Mouse (Mus musculus) C2C12 (cell line): ENCODE results near the gene Mbnl1. TPM values are rescaled to one million over a fixed set of nuclear protein-coding genes. Genes with fewer than 3 reads are reported as not detected.
A peak's percentile ranks its signal among the peaks of the same experiment; 100 is the strongest.
"Not testable (repeated sequence)": the region's sequence is repeated elsewhere in the genome, so short reads cannot be mapped to it uniquely, and the experiment has no call there.

ENCODE experiments used
- H3K27me3 ChIP-seq: one replicate; pipeline ENCODE4 v1.6.1; 2011; ENCODE audit not compliant: control insufficient read depth, insufficient read depth, insufficient read length
- H3K36me3 ChIP-seq: one replicate; pipeline ENCODE4 v1.6.1; 2011; ENCODE audit not compliant: control insufficient read depth, insufficient read depth
- H3K4me3 ChIP-seq: one replicate; pipeline ENCODE4 v1.5.1; 2011; ENCODE audit warnings: mild to moderate bottlenecking, control low read depth; ENCODE audit not compliant: poor library complexity, insufficient read depth, severe bottlenecking
- H3K79me2 ChIP-seq: one replicate; pipeline ENCODE4 v1.6.1; 2011; ENCODE audit not compliant: control insufficient read depth, insufficient read depth
- H3K79me3 ChIP-seq: one replicate; pipeline ENCODE4 v1.6.1; 2011; ENCODE audit warnings: low read depth, control low read depth
- H3ac ChIP-seq: one replicate; pipeline ENCODE3; 2011; ENCODE audit warnings: low read depth; ENCODE audit not compliant: control insufficient read depth, insufficient read length
- CEBPB ChIP-seq: IDR thresholded peaks from one replicate; pipeline ENCODE4 v1.6.1; 2011; ENCODE audit warnings: low read depth, mild to moderate bottlenecking, control low read depth, moderate library complexity
- CTCF ChIP-seq: IDR thresholded peaks from one replicate; pipeline ENCODE4 v1.5.1; 2011; ENCODE audit not compliant: control insufficient read depth, insufficient read depth, insufficient read length
- FOSL1 ChIP-seq: IDR thresholded peaks from one replicate; pipeline ENCODE4 v1.8.0; 2011; ENCODE audit warnings: mild to moderate bottlenecking, low read length; ENCODE audit not compliant: poor library complexity, insufficient read depth, severe bottlenecking
- MAX ChIP-seq: IDR thresholded peaks from one replicate; pipeline ENCODE4 v1.6.1; 2011; ENCODE audit warnings: mild to moderate bottlenecking, control low read depth
- MYOD1 ChIP-seq: IDR thresholded peaks from one replicate; pipeline ENCODE4 v1.6.1; 2011; ENCODE audit warnings: low read depth; ENCODE audit not compliant: control insufficient read depth, insufficient read length
- MYOG ChIP-seq: IDR thresholded peaks from one replicate; pipeline ENCODE4 v1.6.1; 2011; ENCODE audit not compliant: control insufficient read depth, insufficient read length; ENCODE audit errors: extremely low read depth
- USF1 ChIP-seq: IDR thresholded peaks from one replicate; pipeline ENCODE4 v1.6.1; 2011; ENCODE audit warnings: low read depth, mild to moderate bottlenecking, control low read depth, moderate library complexity
- polyA plus RNA-seq: library from polyadenylated mRNA; unstranded; fragments of >200 nt; fragmentation: generic; extraction: Trizol; gene quantifications from one replicate; pipeline ENCODE4 v1.2.1, GENCODE M21; 2012; ENCODE audit warnings: missing spikeins

The Mbnl1 gene
- polyA plus RNA-seq, 1 experiment: 37.7 TPM

- Histone ChIP-seq H3K36me3 (no peaks in the 10 kb centered on the region), H3K79me2 (no peaks in the 10 kb centered on the region), H3ac (no peak overlapping the region), H3K79me3 (no peaks in the 10 kb centered on the region), H3K4me3 (no peak overlapping the region), H3K27me3 (no peaks in the 10 kb centered on the region)
- no peak for TF ChIP-seq MYOD1
- TF ChIP-seq CEBPB: peak; percentile 54
Measured at GRCm38 (mm10) chr3:60485987-60486712, 13.5 kb downstream of the Mbnl1 start.

GRCm38 (mm10) chr3:60486713-60487170 is 14.1 kb downstream of the Mbnl1 start:
- TF ChIP-seq MYOG: no peak
- no peak for TF ChIP-seq MAX
- no peak for TF ChIP-seq CEBPB
- TF ChIP-seq CTCF: no peak
- no peak for TF ChIP-seq FOSL1
- no peak for TF ChIP-seq MYOD1
- TF ChIP-seq USF1: no peak
- no peak overlapping the region for H3ac ChIP-seq
- no peaks in the 10 kb centered on the region for H3K27me3 ChIP-seq
- no peak overlapping the region for H3K4me3 ChIP-seq
- H3K79me3 ChIP-seq: no peaks in the 10 kb centered on the region
- H3K36me3 ChIP-seq: no peaks in the 10 kb centered on the region
- no peaks in the 10 kb centered on the region for H3K79me2 ChIP-seq

- Histone ChIP-seq H3K79me2 (no peaks in the 10 kb centered on the region), H3K4me3 (no peak overlapping the region), H3K79me3 (no peaks in the 10 kb centered on the region), H3ac (no peak overlapping the region), H3K36me3 (no peaks in the 10 kb centered on the region), H3K27me3 (no peaks in the 10 kb centered on the region)
- TF ChIP-seq CEBPB (no peak), CTCF (no peak), MYOG (no peak), MAX (no peak), USF1 (no peak), FOSL1 (no peak)
Measured at GRCm38 (mm10) chr3:60489509-60489908, 16.9 kb downstream of the Mbnl1 start.

GRCm38 (mm10) chr3:60494774-60495535 is 22.3 kb downstream of the Mbnl1 start:
- not testable (repeated sequence) for H3K27me3 ChIP-seq, H3K79me2 ChIP-seq, H3ac ChIP-seq, H3K79me3 ChIP-seq, H3K36me3 ChIP-seq, H3K4me3 ChIP-seq

GRCm38 (mm10) chr3:60496197-60496596 is 23.6 kb downstream of the Mbnl1 start:
- Histone ChIP-seq H3K27me3 (no peaks in the 10 kb centered on the region), H3K4me3 (no peak overlapping the region), H3K36me3 (no peaks in the 10 kb centered on the region), H3K79me3 (peaks cover 6% of the 10 kb centered on the region), H3K79me2 (peaks cover 15% of the 10 kb centered on the region), H3ac (no peak overlapping the region)
- TF ChIP-seq USF1: no peak
- no peak for TF ChIP-seq CTCF
- TF ChIP-seq CEBPB: no peak
- TF ChIP-seq MYOG: no peak
- no peak for TF ChIP-seq MYOD1

- Histone ChIP-seq H3K79me2 (peaks cover 33% of the 10 kb centered on the region), H3K27me3 (no peaks in the 10 kb centered on the region), H3ac (no peak overlapping the region), H3K4me3 (no peak overlapping the region), H3K79me3 (peaks cover 18% of the 10 kb centered on the region), H3K36me3 (no peaks in the 10 kb centered on the region)
- TF ChIP-seq CTCF: no peak
- TF ChIP-seq CEBPB: no peak
- TF ChIP-seq MAX: no peak
- no peak for TF ChIP-seq MYOD1
- TF ChIP-seq FOSL1: no peak
- no peak for TF ChIP-seq USF1
- no peak for TF ChIP-seq MYOG
Measured at GRCm38 (mm10) chr3:60498151-60498550, 25.5 kb downstream of the Mbnl1 start.
